Mouse (Mus musculus) spleen, postnatal 0 days (tissue): ENCODE data around the gene Klhl6. TPM values are rescaled to one million over a fixed set of nuclear protein-coding genes. Genes with fewer than 3 reads are reported as not detected.

ENCODE experiments used
- polyA plus RNA-seq: library from polyadenylated mRNA; unstranded; fragments of >200 nt; fragmentation: Nextera tagmentation; extraction: Ambion mirVana; gene quantifications from 2 replicates; pipeline ENCODE4 v1.2.1, GENCODE M21; 2015

Klhl6 gene
- 17.5 and 23.1 TPM in 2 replicates for polyA plus RNA-seq

DNA sequence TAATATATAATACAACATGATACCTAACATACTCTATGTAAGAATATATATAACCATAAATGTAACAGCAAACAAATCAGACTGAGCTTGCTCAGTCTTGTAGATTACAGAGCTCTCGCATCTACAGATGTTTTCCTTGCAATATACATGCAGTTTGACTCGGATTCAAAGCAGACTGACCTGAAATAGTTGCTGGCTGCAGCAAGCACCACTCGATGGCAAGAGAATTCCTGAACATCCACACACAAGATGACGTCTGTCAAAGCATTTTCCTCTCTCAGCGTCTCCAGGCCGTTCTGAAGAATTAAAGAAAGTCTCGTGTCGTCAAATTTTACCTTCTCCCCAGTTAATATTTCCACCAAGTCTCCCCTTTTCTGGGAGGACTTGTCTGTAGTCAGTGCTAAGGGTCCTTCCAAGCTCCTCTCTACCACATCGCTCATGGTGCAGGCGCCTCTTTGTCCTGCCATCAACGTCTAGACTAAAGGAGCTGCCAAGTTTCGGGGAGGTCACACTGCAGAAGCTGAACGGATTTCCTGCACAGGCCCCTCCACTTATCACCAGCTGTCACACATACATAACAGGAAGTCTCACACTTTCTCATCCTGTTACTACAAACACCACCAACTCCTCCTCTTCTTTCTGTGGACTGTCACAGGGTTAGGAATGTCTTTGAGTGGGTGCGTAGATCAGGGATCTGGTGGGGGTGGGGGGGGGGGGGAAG, at the start of gene Klhl6:
TSS of gene Klhl6 (minus strand) at position 501 of the 721 bp plus-strand sequence.

Other genes starting within 250 kb of the Klhl6 start
- 2.7 and 3.6 TPM in 2 replicates for gene B3gnt5, start 222.8 kb downstream of the Klhl6 start, polyA plus RNA-seq
- 14.0 and 15.4 TPM in 2 replicates for gene Klhl24, start 114.5 kb upstream of the Klhl6 start, polyA plus RNA-seq
- 5.4 and 6.7 TPM in 2 replicates for gene Yeats2, start 158.0 kb upstream of the Klhl6 start, polyA plus RNA-seq